Mouse (Mus musculus) common myeloid progenitor, adult 5-6 weeks (primary cell): ENCODE data around the gene Wdr93. TPM values are rescaled to one million over a fixed set of nuclear protein-coding genes. Genes with fewer than 3 reads are reported as not detected.
"Not testable (repeated sequence)": the region's sequence is repeated elsewhere in the genome, so short reads cannot be mapped to it uniquely, and the experiment has no call there.

ENCODE experiments used
- ATAC-seq: replicated peaks from 2 replicates; pipeline ENCODE4 v1.8.0; 2016; ENCODE audit warnings: low read depth, mild to moderate bottlenecking, moderate TSS enrichment, inconsistent platforms; ENCODE audit not compliant: poor library complexity, severe bottlenecking
- total RNA-seq: library from RNA; stranded (forward); fragments of 200-1000, 187-1606 nt; gene quantifications from 2 replicates; pipeline ENCODE4 v1.2.3, GENCODE M21; 2017

The Wdr93 gene
- total RNA-seq, 1 experiment from 2014 or later: not detected

- peak; percentile 67 for ATAC-seq
These were observed 1.6 kb downstream of the Wdr93 start for GRCm38 (mm10) chr7:79744585-79744984.

DNA sequence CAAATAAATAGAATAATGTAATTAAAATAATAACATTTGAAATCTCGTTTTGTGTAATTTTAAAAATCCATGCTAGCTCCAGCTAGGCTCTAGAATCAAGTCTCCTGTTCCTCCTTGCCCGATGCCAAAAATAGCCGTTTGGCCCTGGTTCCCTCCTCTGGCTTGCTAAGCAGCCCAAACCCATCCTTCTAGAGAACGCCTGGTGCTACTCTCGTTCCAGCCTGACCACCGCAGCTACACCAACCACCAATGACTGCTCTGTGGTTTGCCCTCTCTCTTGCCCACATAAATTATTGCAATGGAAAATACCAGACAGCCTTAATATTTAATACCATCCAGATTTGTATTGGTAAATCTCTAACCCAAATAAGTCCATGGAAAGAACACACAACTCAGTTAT is 4.7 kb downstream of the Wdr93 start:
- no peak for ATAC-seq

GRCm38 (mm10) chr7:79749511-79749910 is 6.5 kb downstream of the Wdr93 start:
- no peak for ATAC-seq

DNA sequence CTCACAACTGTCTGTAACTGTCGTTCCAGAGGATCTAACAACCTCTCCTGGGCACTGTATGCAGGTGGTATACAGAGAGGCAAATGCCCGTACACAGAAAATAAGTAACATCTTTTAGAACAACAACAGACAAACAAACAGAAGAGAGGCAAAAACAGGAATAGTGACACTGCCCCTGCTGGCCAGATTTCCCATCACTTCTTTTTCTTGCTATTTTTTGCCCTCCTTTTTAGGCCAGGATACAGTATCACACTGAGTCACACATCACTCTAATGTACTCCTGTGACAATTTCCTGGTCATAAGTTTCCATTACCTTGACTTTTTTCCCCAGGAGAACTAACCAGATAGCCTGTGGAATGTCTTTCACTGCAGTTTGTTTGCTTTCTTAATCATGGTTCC is 13.4 kb downstream of the Wdr93 start:
- ATAC-seq: no peak

GRCm38 (mm10) chr7:79758176-79758575 is 15.2 kb downstream of the Wdr93 start:
- ATAC-seq: no peak

GRCm38 (mm10) chr7:79759766-79760165 is 16.8 kb downstream of the Wdr93 start:
- ATAC-seq: no peak

DNA sequence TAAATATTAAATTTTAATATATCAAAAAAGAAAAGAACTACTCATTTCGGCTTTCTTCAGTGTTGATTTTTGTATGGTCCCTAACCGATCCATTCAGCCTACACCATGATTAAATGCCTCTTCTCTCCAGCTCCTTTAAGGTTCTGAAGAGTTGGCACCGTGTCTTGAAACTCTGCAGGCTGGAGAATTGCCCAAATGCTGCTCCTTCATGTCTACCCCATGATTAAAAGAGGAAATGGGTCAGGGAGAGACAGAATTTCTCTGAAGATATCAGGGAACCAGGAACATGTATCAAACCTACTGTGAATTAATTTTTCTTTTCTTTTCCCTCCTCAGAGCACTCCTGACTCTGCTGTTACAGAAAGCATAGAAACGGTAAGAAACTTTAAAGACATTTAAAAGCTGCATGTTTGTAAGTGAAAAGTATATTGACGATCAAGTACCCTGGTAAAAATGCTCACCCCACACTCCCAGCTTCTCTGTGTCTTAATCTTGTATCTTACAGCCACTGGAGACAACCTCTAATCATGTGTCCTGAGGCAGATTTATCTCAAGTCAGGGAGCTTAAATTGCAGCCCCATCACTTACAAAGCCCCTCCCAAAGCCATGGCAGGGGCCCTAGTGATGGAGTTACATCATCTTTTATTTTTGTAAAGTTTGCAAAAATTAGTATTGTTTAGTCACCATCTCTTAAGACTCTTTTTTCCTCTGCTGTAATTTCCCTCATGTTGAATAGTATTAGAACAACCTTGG is 18.3 kb downstream of the Wdr93 start:
- ATAC-seq: no peak

- ATAC-seq: no peak
These were observed 19.1 kb downstream of the Wdr93 start for GRCm38 (mm10) chr7:79762106-79762505.

DNA sequence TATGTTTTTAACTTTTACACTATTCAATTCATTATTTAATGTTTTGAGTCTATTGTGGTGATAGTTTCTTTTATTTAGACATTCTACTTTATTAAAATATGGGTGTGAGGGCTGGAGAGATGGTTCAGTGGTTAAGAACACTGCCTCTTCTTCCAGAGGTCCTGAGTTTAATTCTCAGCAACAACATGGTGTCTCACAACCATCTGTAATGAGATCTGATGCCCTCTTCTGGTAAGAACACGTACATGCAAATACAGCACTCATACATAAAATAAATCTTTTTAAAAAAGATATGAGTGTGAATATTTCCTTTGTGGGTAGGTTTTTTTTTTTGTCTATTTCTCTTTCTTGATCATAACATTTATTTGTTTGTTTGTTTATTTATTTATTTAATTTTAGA is 23.0 kb downstream of the Wdr93 start:
- ATAC-seq: no peak

DNA sequence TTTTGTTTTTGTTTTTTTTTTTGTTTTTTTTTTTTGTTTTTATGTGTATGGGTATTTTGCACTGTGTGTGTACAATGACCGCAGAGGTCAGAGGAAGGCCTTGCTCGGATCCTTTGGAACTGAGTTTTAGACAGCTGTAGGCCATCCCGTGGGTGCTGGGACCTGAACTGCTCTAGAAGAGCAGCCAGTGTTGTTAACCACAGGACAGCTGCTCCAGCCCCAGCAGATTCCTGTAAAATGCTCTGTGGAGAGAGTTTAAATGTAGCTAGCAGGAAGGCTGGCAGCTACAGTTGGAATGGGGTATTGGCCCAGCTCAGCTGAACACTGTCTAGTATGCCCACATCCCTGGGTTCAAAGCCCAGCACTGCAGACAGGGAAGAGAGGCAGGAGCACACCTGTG is 26.7 kb downstream of the Wdr93 start:
- no peak for ATAC-seq

GRCm38 (mm10) chr7:79771561-79772512 is 28.9 kb downstream of the Wdr93 start:
- no peak for ATAC-seq

GRCm38 (mm10) chr7:79780647-79781626 is 38.0 kb downstream of the Wdr93 start:
- peak; percentile 94 for ATAC-seq

DNA sequence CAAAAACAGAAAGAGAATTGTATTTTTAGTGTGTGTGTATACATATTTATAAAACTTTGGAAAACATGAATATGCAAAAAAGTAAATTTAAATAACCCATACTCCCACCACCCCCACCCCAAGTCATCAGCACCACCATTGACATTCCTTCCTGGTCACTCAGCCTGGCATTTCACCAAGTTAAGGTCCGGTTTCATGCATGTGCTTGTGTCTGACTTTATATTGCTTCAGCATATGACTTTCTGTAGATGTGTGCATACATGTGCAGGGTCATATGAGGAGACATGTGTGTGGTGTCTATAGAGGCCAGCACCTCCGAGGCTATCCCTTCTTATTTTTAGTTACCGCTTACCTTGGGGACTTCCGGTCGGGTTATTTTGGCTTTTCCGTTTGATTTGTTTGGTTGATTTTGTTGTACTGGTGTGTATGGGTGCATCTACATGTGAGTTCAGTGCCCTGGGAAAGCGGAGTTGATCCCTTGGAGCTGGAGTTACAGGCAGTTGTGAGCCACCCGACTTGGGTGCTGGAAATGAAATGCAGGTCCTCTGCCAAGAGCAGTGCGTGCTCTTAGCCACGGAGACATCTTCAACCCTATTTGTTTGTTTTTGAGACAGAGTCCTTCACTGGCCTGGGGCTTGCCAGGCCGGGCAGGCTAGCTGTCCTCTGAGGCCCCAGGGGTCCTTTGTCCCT is 39.0 kb downstream of the Wdr93 start:
- ATAC-seq: no peak

DNA sequence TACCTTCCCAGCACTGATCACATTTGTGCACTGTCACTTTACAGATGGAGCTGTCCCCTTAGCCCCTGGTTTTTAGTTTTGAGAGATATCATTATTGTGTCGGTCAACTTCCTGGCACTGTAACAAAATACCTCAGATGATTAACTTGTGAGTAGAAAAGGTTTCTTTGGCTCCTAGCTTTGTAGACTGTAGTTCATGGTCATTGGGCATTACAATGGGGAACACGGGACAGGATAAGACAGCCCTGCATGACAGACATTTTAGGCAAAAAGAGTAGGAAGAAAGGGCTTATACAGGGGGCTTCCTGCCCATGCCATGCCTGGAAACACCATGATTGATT is 39.5 kb downstream of the Wdr93 start:
- ATAC-seq: no peak

DNA sequence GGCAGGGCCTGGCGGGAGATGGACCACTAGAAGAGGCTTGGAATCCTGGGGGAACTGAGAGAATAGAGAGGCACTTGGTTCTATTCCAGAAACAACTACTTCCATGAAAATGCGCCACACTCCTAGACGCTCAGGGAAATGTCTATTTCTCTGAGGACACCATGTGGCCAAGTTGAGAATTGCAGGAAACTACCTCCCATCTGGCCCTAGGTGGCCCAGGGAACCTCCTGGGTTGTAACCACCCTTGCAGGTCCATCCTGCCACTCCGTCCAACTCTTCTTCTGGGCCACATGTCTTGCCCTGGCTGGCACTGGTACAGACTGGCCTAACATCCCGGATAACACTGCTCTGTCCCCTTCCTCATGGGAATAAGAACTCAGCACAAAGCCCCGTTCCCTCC is 43.3 kb downstream of the Wdr93 start:
- peak; percentile 81 for ATAC-seq

GRCm38 (mm10) chr7:79789812-79790211 is 46.8 kb downstream of the Wdr93 start:
- not testable (repeated sequence) for ATAC-seq

DNA sequence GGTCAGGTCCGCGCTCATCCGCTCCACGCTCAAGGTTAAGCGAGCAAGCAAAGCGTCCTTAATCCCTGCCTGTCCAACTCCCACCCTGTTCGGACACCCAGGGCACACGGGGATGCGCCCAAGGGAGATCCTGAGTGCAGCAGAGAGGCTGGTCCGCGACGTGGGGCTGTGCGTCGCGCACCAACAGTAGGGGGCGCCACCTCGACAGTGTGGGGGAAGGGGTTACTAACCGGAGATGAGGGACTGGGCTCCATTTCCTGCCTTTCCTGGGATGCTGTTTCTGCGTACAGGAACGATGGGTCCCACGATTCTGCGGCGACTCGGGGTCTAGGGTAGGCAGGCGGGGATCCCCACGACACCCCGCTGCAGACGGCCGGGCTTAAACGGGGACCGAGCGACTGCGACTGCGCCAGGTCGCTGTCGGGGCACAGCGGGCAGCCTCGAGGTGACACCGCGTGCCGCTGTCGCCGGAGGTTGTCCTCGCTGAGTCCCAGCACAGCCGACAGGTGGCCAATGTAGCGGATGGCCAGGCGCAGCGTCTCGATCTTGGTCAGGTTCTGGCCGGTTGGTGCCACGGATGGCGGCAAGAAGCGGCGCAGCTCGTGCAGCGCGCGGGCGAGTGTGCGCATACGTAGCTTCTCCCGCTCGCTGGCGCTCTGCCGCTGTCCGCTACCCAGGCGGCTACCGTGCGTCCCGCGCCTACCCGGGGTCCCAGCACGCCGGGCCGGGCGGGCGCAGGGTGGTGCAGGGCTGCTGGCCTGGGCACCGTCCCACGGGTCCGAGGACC is 49.9 kb downstream of the Wdr93 start:
- ATAC-seq: peak; percentile 42

DNA sequence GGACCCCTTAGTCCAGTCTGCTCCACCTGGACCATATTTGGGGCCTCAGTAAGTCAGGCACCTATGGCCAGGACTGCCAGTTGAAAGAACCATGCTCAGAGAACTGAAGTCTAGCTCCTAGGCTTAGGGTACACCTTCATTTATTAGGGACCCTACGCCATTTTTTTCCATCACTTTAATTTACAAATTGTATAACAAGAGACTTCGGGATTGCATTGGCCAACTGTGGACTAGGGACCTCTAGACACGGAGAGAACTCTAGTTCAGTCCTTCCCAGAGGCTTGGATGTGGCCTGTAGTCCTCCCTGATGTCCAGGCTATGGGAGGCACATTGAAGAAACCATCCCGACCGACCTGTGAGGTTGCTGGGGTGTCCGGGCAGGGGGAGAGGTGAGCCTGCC is 50.7 kb downstream of the Wdr93 start, which contains the start of gene Mesp1:
Mesp1 (minus strand) TSS at position 101 of the 400 bp plus-strand sequence.
- no peak for ATAC-seq

DNA sequence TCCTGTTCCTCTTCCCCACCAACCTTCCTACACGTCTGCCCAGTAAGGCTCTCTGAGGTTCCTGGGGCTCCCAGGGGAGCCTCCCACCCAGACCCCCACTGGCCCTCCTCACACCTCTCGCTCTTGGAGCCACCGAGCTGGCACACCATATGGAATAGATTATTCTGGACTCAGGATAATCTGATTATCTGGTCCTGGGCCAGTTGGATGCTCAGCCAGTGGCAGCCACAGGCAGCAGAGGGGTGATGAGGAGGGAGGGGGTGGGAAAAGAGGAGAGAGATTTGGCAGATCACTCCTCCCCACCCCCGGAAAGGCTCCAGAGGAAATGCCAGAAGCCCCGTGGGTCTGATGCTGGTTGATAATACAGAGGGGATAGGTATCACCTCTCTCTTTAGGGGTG is 55.6 kb downstream of the Wdr93 start:
- no peak for ATAC-seq
